Mouse (Mus musculus): ENCODE measurements around the gene Iqch. TPM values are rescaled to one million over a fixed set of nuclear protein-coding genes. Genes with fewer than 3 reads are reported as not detected.

Iqch gene
- total RNA-seq, 2 experiments from 2014 or later: not detected

- DNase-seq: no peak
Observed at GRCm38 (mm10) chr9:63372541-63372940, 229.8 kb downstream of the Iqch start.

Other genes with a start within 250 kb of the Iqch start
- gene Map2k5, start 224.6 kb downstream of the Iqch start, total RNA-seq (2021): 10 to 100 TPM; 18.8 to 19.0 TPM
- gene 2300009A05Rik, start 203.2 kb downstream of the Iqch start, total RNA-seq (2021): 10 to 100 TPM; 29.1 to 31.9 TPM
- 10 to 100 TPM; 13.0 to 14.5 TPM for gene Aagab, start 167 bp upstream of the Iqch start, total RNA-seq (2021)
- gene Smad3, start 155.5 kb upstream of the Iqch start, total RNA-seq (2021): 10 to 100 TPM; 44.9 to 45.0 TPM

All from gastrocnemius, postnatal 10 days (tissue).